Mouse (Mus musculus) E14TG2a.4 (cell line): ENCODE measurements at regions not wholly inside any gene's neighbourhood (a gene's known extent, or its start where the extent isn't known, plus 50 kb on each side); places are given as distances from the start of the nearest gene placed in this dataset.

Experiments used
- H3K27me3 ChIP-seq: 2 replicates; pipeline ENCODE4 v1.6.1; 2014; ENCODE audit warnings: low read length, control low read depth; ENCODE audit not compliant: insufficient read depth
- H3K36me3 ChIP-seq: 2 replicates; pipeline ENCODE4 v1.6.1; 2014; ENCODE audit warnings: low read length, control low read depth; ENCODE audit not compliant: insufficient read depth
- H3K4me1 ChIP-seq: replicated peaks from 2 replicates; pipeline ENCODE4 v1.6.1; 2014; ENCODE audit warnings: low read depth, low read length, control low read depth
- H3K4me3 ChIP-seq: replicated peaks from 2 replicates; pipeline ENCODE4 v1.5.1; 2014; ENCODE audit warnings: mild to moderate bottlenecking, low read length
- H3K9me3 ChIP-seq: 2 replicates; pipeline ENCODE4 v1.6.1; 2014; ENCODE audit warnings: low read length, control low read depth
- CTCF ChIP-seq: conservative IDR thresholded peaks from 2 replicates; pipeline ENCODE4 v1.5.1; 2014; ENCODE audit warnings: low read length
- NANOG ChIP-seq: IDR thresholded peaks from 2 replicates; pipeline ENCODE4 v1.6.1; 2014; ENCODE audit warnings: borderline replicate concordance, low read length, mixed read lengths
- POU5F1 ChIP-seq: IDR thresholded peaks from 2 replicates; pipeline ENCODE4 v1.6.1; 2014; ENCODE audit warnings: low read length, borderline replicate concordance

- TF ChIP-seq CTCF = no peak
- no peak for TF ChIP-seq POU5F1
- 0 out of 2 replicates have a peak, but pooled peaks have one; percentile 12 for TF ChIP-seq NANOG
- Histone ChIP-seq H3K4me3 (no peak overlapping the region), H3K9me3 (no peaks in the 10 kb centered on the region), H3K36me3 (no peaks in the 10 kb centered on the region), H3K4me1 (peaks cover 12% of the 10 kb centered on the region), H3K27me3 (no peaks in the 10 kb centered on the region)
These were observed 263.4 kb downstream of the Col12a1 start for GRCm38 (mm10) chr9:79455226-79455625.

DNA sequence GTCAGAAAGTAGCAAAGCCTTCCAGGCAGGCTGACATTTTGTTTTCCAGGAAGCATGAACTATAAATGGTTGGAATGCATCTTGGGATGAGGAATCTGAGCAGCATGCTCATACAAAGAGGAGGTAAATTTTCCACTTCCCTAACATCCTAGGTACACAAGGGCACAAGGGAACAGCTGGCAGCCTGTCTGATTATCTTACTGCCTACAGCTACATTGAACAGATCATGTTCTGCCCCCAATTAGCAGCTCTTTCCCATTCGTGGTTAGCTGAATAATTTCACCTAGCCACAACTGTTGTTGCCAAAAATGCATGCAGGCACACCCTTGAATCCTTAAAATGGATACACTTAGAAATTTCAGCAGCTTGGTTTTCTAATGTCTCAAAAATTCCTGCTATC lies 239.5 kb downstream of the Col12a1 start:
- Histone ChIP-seq H3K4me1 (no peaks in the 10 kb centered on the region), H3K9me3 (peaks cover 5% of the 10 kb centered on the region), H3K27me3 (no peaks in the 10 kb centered on the region), H3K4me3 (no peak overlapping the region), H3K36me3 (no peaks in the 10 kb centered on the region)
- TF ChIP-seq CTCF (no peak), NANOG (no peak), POU5F1 (no peak)

DNA sequence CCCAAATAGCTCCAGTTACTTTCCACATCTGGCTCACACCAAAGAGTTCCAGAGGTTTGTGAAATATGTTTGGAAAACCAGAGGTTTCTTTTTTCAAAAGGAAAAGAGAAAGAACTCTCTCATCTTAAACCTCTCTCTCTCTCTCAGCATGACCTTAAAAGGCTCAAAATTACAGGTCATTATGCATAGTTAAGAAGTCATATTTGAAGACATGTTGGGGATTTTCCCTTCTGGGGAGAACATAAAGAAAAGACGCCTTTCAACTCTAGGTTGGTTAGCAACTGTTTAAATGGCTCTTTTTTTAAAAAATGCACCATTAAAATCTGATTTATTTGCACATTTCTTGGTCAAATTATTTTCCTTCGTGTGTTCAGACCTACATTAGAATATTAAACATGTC lies 218.4 kb downstream of the Col12a1 start:
- TF ChIP-seq POU5F1 (no peak), NANOG (no peak), CTCF (no peak)
- no peaks in the 10 kb centered on the region for H3K4me1 ChIP-seq
- H3K36me3 ChIP-seq = no peaks in the 10 kb centered on the region

GRCm38 (mm10) chr9:79502034-79502433 lies 216.6 kb downstream of the Col12a1 start:
- H3K9me3 ChIP-seq = no peaks in the 10 kb centered on the region
- H3K4me1 ChIP-seq = no peaks in the 10 kb centered on the region
- H3K27me3 ChIP-seq = no peaks in the 10 kb centered on the region
- H3K4me3 ChIP-seq = no peak overlapping the region
- TF ChIP-seq NANOG (no peak), POU5F1 (no peak), CTCF (no peak)
- no peaks in the 10 kb centered on the region for H3K36me3 ChIP-seq

More for the DNA sequence above, 218.4 kb downstream of the Col12a1 start:
- Histone ChIP-seq H3K9me3 (no peaks in the 10 kb centered on the region), H3K27me3 (no peaks in the 10 kb centered on the region), H3K4me3 (no peak overlapping the region)

GRCm38 (mm10) chr9:79516384-79516783 lies 202.2 kb downstream of the Col12a1 start:
- no peaks in the 10 kb centered on the region for H3K9me3 ChIP-seq
- H3K4me3 ChIP-seq = no peak overlapping the region

GRCm38 (mm10) chr9:79517461-79517860 lies 201.2 kb downstream of the Col12a1 start:
- Histone ChIP-seq H3K27me3 (no peaks in the 10 kb centered on the region), H3K4me3 (no peak overlapping the region), H3K36me3 (no peaks in the 10 kb centered on the region), H3K9me3 (no peaks in the 10 kb centered on the region), H3K4me1 (no peaks in the 10 kb centered on the region)
- no peak for TF ChIP-seq NANOG
- TF ChIP-seq POU5F1 = no peak
- no peak for TF ChIP-seq CTCF

More at GRCm38 (mm10) chr9:79516384-79516783, 202.2 kb downstream of the Col12a1 start:
- Histone ChIP-seq H3K36me3 (no peaks in the 10 kb centered on the region), H3K27me3 (no peaks in the 10 kb centered on the region), H3K4me1 (no peaks in the 10 kb centered on the region)
- TF ChIP-seq CTCF = no peak
- TF ChIP-seq POU5F1 = no peak
- TF ChIP-seq NANOG = no peak

DNA sequence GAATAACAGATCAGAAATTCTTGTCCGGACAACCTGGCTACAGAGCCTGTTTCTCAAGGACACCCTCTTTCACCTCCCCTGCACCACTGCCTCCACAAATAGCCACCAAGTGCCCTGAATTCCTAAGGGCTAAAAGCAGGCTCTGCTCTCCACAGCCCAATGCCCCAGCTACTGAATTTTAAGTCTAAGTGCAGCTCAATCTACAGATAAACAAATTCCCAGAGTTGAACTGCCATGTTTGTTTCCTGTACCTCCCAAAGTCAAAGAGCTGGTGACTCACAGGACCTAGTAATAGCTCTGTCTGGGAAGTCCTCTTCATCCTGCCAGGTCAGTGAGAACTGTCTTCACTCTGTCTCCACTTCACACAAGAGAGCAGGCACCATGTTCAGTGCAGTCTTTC lies 200.0 kb downstream of the Col12a1 start:
- TF ChIP-seq NANOG = no peak
- no peak for TF ChIP-seq CTCF
- no peak for TF ChIP-seq POU5F1

GRCm38 (mm10) chr9:79520498-79520897 lies 198.1 kb downstream of the Col12a1 start:
- H3K36me3 ChIP-seq = no peaks in the 10 kb centered on the region
- H3K4me3 ChIP-seq = no peak overlapping the region
- TF ChIP-seq POU5F1 (no peak), NANOG (no peak), CTCF (no peak)
- no peaks in the 10 kb centered on the region for H3K27me3 ChIP-seq
- no peaks in the 10 kb centered on the region for H3K4me1 ChIP-seq
- H3K9me3 ChIP-seq = no peaks in the 10 kb centered on the region

More for the DNA sequence above, 200.0 kb downstream of the Col12a1 start:
- Histone ChIP-seq H3K4me1 (no peaks in the 10 kb centered on the region), H3K9me3 (no peaks in the 10 kb centered on the region), H3K36me3 (no peaks in the 10 kb centered on the region), H3K27me3 (no peaks in the 10 kb centered on the region), H3K4me3 (no peak overlapping the region)

DNA sequence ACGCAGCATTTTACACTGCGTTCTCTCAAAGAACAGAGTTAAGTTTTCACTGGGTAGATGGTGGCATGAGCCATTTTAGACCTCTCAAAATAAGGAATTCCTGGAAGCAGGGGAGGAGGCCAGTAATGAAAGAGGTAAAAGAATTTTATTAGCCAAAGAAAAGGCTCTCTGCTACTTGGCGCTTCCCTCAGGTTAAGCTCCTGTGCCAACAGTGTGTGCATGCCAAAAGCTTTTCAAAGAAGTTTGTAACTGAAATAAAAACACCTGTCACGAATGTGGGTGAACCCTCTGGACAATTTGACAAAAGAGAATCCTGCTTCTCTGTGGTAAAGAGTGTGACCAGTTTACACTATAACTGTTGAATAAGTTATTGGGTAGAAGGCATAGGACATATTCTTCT lies 195.6 kb downstream of the Col12a1 start:
- Histone ChIP-seq H3K36me3 (no peaks in the 10 kb centered on the region), H3K9me3 (no peaks in the 10 kb centered on the region), H3K4me3 (no peak overlapping the region), H3K27me3 (no peaks in the 10 kb centered on the region), H3K4me1 (no peaks in the 10 kb centered on the region)
- TF ChIP-seq POU5F1 = no peak
- no peak for TF ChIP-seq NANOG
- TF ChIP-seq CTCF = no peak
